Mouse (Mus musculus) C2C12 (cell line): ENCODE data around the gene Pomp.

Source experiments
- CEBPB ChIP-seq: IDR thresholded peaks from one replicate; pipeline ENCODE4 v1.6.1; 2011; ENCODE audit warnings: low read depth, mild to moderate bottlenecking, control low read depth, moderate library complexity
- CTCF ChIP-seq: IDR thresholded peaks from one replicate; pipeline ENCODE4 v1.5.1; 2011; ENCODE audit not compliant: control insufficient read depth, insufficient read depth, insufficient read length
- FOSL1 ChIP-seq: IDR thresholded peaks from one replicate; pipeline ENCODE4 v1.8.0; 2011; ENCODE audit warnings: mild to moderate bottlenecking, low read length; ENCODE audit not compliant: poor library complexity, insufficient read depth, severe bottlenecking
- MAX ChIP-seq: IDR thresholded peaks from one replicate; pipeline ENCODE4 v1.6.1; 2011; ENCODE audit warnings: mild to moderate bottlenecking, control low read depth
- MYOD1 ChIP-seq: IDR thresholded peaks from one replicate; pipeline ENCODE4 v1.6.1; 2011; ENCODE audit warnings: low read depth; ENCODE audit not compliant: control insufficient read depth, insufficient read length
- MYOG ChIP-seq: IDR thresholded peaks from one replicate; pipeline ENCODE4 v1.6.1; 2011; ENCODE audit not compliant: control insufficient read depth, insufficient read length; ENCODE audit errors: extremely low read depth

DNA sequence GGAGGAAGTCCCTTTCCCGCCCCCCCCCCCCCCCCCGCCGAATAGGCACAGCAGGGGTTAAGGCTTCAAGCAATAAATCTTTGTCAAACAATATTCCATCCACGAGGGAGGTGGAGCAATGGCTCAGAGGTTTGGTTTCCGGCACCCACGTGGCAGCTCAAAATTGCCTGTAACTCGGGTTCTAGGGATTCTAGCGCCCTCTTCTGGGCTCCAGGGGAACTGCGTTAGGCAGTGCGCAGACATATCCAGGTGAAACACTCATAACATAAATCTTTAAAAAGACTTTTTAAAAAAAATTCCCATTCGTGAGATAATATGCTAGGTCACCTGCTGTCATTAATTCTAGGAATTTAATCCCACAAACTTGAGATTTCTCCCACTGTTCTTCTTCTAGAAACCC is 46.9 kb downstream of the Pomp start:
- no peak for TF ChIP-seq CTCF
- TF ChIP-seq MYOG: no peak
- TF ChIP-seq MAX: no peak
- no peak for TF ChIP-seq FOSL1
- no peak for TF ChIP-seq CEBPB
- TF ChIP-seq MYOD1: no peak
